Mouse (Mus musculus) C2C12 (cell line): ENCODE results near the gene Rsu1. TPM values are rescaled to one million over a fixed set of nuclear protein-coding genes. Genes with fewer than 3 reads are reported as not detected.

ENCODE experiments used
- H3K27me3 ChIP-seq: one replicate; pipeline ENCODE4 v1.6.1; 2011; ENCODE audit not compliant: control insufficient read depth, insufficient read depth, insufficient read length
- H3K36me3 ChIP-seq: one replicate; pipeline ENCODE4 v1.6.1; 2011; ENCODE audit not compliant: control insufficient read depth, insufficient read depth
- H3K4me3 ChIP-seq: one replicate; pipeline ENCODE4 v1.5.1; 2011; ENCODE audit warnings: mild to moderate bottlenecking, control low read depth; ENCODE audit not compliant: poor library complexity, insufficient read depth, severe bottlenecking
- H3K79me2 ChIP-seq: one replicate; pipeline ENCODE4 v1.6.1; 2011; ENCODE audit not compliant: control insufficient read depth, insufficient read depth
- H3K79me3 ChIP-seq: one replicate; pipeline ENCODE4 v1.6.1; 2011; ENCODE audit warnings: low read depth, control low read depth
- H3ac ChIP-seq: one replicate; pipeline ENCODE3; 2011; ENCODE audit warnings: low read depth; ENCODE audit not compliant: control insufficient read depth, insufficient read length
- CEBPB ChIP-seq: IDR thresholded peaks from one replicate; pipeline ENCODE4 v1.6.1; 2011; ENCODE audit warnings: low read depth, mild to moderate bottlenecking, control low read depth, moderate library complexity
- CTCF ChIP-seq: IDR thresholded peaks from one replicate; pipeline ENCODE4 v1.5.1; 2011; ENCODE audit not compliant: control insufficient read depth, insufficient read depth, insufficient read length
- FOSL1 ChIP-seq: IDR thresholded peaks from one replicate; pipeline ENCODE4 v1.8.0; 2011; ENCODE audit warnings: mild to moderate bottlenecking, low read length; ENCODE audit not compliant: poor library complexity, insufficient read depth, severe bottlenecking
- MAX ChIP-seq: IDR thresholded peaks from one replicate; pipeline ENCODE4 v1.6.1; 2011; ENCODE audit warnings: mild to moderate bottlenecking, control low read depth
- MYOD1 ChIP-seq: IDR thresholded peaks from one replicate; pipeline ENCODE4 v1.6.1; 2011; ENCODE audit warnings: low read depth; ENCODE audit not compliant: control insufficient read depth, insufficient read length
- MYOG ChIP-seq: IDR thresholded peaks from one replicate; pipeline ENCODE4 v1.6.1; 2011; ENCODE audit not compliant: control insufficient read depth, insufficient read length; ENCODE audit errors: extremely low read depth
- USF1 ChIP-seq: IDR thresholded peaks from one replicate; pipeline ENCODE4 v1.6.1; 2011; ENCODE audit warnings: low read depth, mild to moderate bottlenecking, control low read depth, moderate library complexity
- polyA plus RNA-seq: library from polyadenylated mRNA; unstranded; fragments of >200 nt; fragmentation: generic; extraction: Trizol; gene quantifications from one replicate; pipeline ENCODE4 v1.2.1, GENCODE M21; 2012; ENCODE audit warnings: missing spikeins

Rsu1 gene
- polyA plus RNA-seq, 1 experiment = 104 TPM

- no peaks in the 10 kb centered on the region for H3K36me3 ChIP-seq
These were observed 37.9 kb downstream of the Rsu1 start for GRCm38 (mm10) chr2:13233254-13233835.

DNA sequence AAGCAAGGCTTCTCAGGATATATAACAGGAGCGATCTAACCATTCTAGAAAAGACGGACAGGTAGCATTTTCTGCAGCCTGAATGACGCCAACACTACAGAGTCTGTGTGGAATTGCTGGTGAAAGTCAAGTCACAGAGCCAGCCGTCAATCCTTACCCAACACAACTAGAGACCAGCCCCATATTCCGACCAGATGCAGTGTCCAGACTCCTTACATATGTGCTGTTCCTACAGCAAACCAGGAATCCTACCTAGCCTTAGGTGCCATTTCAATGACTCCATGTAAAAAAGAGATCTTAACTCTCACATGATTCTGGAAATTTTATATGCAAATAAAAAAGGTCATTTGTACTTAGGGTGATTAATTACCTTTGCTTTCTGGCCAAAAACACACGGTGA lies 38.9 kb downstream of the Rsu1 start:
- Histone ChIP-seq H3ac (no peak overlapping the region), H3K79me3 (no peaks in the 10 kb centered on the region), H3K27me3 (no peaks in the 10 kb centered on the region), H3K36me3 (no peaks in the 10 kb centered on the region), H3K79me2 (no peaks in the 10 kb centered on the region), H3K4me3 (no peak overlapping the region)
- TF ChIP-seq CEBPB = no peak

More at GRCm38 (mm10) chr2:13233254-13233835, 37.9 kb downstream of the Rsu1 start:
- H3ac ChIP-seq = no peak overlapping the region
- H3K4me3 ChIP-seq = no peak overlapping the region
- H3K27me3 ChIP-seq = no peaks in the 10 kb centered on the region
- no peaks in the 10 kb centered on the region for H3K79me2 ChIP-seq
- no peaks in the 10 kb centered on the region for H3K79me3 ChIP-seq
- TF ChIP-seq MYOD1 = no peak
- TF ChIP-seq MAX = no peak
- no peak for TF ChIP-seq MYOG
- no peak for TF ChIP-seq USF1
- no peak for TF ChIP-seq FOSL1
- TF ChIP-seq CEBPB = no peak
- TF ChIP-seq CTCF = no peak

DNA sequence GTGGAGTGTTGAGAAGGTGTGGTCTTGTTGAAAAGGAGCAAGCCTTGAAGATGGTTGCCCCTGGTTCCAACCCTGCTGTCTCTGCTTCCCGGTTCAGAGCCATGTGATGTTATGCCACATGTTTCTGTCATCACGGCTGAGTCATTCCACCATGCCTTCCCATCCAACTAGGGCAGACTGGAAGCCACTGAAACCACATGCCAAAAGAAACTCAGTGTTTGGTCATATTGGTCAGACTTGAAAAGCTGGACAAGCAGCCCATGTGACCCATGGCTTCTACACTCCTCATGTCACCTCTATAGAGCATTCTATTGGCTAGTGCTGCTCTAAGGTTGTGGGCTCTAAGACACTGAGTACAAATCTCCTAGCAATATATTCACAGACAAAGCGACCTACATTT lies 41.5 kb downstream of the Rsu1 start:
- no peaks in the 10 kb centered on the region for H3K36me3 ChIP-seq
- H3ac ChIP-seq = no peak overlapping the region
- H3K4me3 ChIP-seq = no peak overlapping the region
- no peaks in the 10 kb centered on the region for H3K79me3 ChIP-seq
- TF ChIP-seq MYOG = no peak
- peak; percentile 88 for TF ChIP-seq MAX
- peak; percentile 42 for TF ChIP-seq FOSL1
- TF ChIP-seq CTCF = no peak
- TF ChIP-seq USF1 = peak; percentile 90
- TF ChIP-seq MYOD1 = peak; percentile 42
- no peak for TF ChIP-seq CEBPB
- H3K79me2 ChIP-seq = no peaks in the 10 kb centered on the region
- H3K27me3 ChIP-seq = no peaks in the 10 kb centered on the region

DNA sequence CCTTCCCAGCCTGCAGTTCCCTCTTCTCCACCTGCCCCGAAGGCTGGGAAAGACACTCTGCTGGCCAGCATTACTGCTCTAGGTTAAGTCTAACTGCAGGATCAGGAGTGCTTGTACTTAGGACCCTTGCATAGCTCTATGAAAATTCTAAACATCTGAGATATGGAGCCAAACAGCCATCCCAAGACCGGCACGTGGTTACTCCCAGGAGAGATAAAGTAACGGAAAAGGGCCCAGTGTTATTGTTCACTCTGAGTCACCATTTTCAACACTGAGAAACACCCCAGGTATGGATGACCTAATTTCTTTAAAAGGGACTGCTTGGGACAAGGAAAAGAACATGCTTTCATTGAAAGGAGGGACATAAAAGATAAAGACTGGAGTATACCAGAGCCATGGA lies 45.2 kb downstream of the Rsu1 start:
- H3K4me3 ChIP-seq = no peak overlapping the region
- no peaks in the 10 kb centered on the region for H3K79me3 ChIP-seq
- TF ChIP-seq CTCF (no peak), CEBPB (no peak), FOSL1 (no peak), MYOG (no peak), USF1 (peak; percentile 74), MAX (no peak), MYOD1 (no peak)
- H3K36me3 ChIP-seq = peaks cover 7% of the 10 kb centered on the region
- H3K79me2 ChIP-seq = no peaks in the 10 kb centered on the region
- H3K27me3 ChIP-seq = no peaks in the 10 kb centered on the region
- no peak overlapping the region for H3ac ChIP-seq

DNA sequence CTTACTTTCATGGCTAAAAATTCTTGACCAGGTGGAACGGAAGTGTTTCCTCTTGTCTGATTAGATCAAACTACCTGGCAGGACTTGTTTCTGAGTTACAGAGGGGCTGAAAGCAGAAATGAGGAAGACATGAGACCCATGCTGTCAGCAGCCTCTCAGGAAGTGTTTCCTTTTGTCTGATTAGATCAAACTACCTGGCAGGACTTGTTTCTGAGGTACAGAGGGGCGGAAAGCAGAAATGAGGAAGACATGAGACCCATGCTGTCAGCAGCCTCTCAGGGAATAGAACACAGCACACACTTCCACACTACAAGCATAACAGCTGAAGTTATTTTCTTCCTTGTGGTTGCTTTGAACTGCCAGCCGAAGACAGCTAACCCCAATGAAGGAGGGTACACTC lies 46.7 kb downstream of the Rsu1 start:
- H3K79me2 ChIP-seq = no peaks in the 10 kb centered on the region
- H3K79me3 ChIP-seq = no peaks in the 10 kb centered on the region
- H3K27me3 ChIP-seq = no peaks in the 10 kb centered on the region
- H3ac ChIP-seq = no peak overlapping the region
- TF ChIP-seq FOSL1 (no peak), MAX (no peak), USF1 (no peak), CEBPB (no peak), CTCF (no peak), MYOG (no peak), MYOD1 (no peak)
- H3K36me3 ChIP-seq = peaks cover 7% of the 10 kb centered on the region
- H3K4me3 ChIP-seq = no peak overlapping the region

DNA sequence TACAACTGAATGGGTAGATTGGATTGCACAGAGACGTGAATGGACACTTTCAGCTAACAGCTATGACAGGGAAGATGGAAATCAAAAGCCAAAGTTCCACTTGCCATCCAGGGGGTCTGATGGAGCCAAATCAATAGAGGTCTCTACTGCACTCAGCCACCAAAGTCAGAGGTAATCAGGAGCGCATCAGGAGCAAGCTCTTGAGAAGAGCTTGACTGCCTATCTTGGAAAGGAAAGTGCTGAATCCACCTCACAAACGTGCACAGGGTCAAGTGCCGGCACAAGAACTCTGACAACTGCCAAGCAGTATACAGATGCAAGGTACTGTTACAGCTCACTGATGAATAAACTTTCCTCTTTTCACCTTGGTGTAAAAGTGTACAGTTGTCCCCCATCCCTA lies 47.8 kb downstream of the Rsu1 start:
- Histone ChIP-seq H3K36me3 (peaks cover 7% of the 10 kb centered on the region), H3K79me2 (no peaks in the 10 kb centered on the region), H3K79me3 (no peaks in the 10 kb centered on the region), H3K27me3 (no peaks in the 10 kb centered on the region), H3K4me3 (no peak overlapping the region), H3ac (no peak overlapping the region)
- TF ChIP-seq MYOD1 = no peak
- no peak for TF ChIP-seq MAX
- no peak for TF ChIP-seq FOSL1
- TF ChIP-seq CEBPB = no peak
- no peak for TF ChIP-seq CTCF
